Mouse (Mus musculus) hematopoietic stem cell, adult 5-6 weeks (primary cell): ENCODE measurements around the gene Adgrg1. TPM values are rescaled to one million over a fixed set of nuclear protein-coding genes. Genes with fewer than 3 reads are reported as not detected.

Source experiments
- ATAC-seq, 2 experiments: fragments of 125-278 bp in 1 of 2; replicated peaks in 1 of 2; 2 replicates each; pipeline ENCODE4 v1.8.0; 2016 to 2017; ENCODE audit warnings: inconsistent platforms in 2 of 2, mild to moderate bottlenecking in 2 of 2, moderate number of reproducible peaks in 2 of 2, low read depth in 1 of 2, moderate TSS enrichment in 1 of 2; ENCODE audit not compliant: low FRiP score in 2 of 2, poor library complexity in 2 of 2, severe bottlenecking in 2 of 2, insufficient read depth in 1 of 2, low TSS enrichment in 1 of 2
- total RNA-seq: library from RNA; stranded (forward); fragments of 172-1452, 232-1000 nt; gene quantifications from 2 replicates; pipeline ENCODE4 v1.2.3, GENCODE M21; 2017

Adgrg1 gene
- 565 and 601 TPM in 2 replicates for total RNA-seq

- ATAC-seq = no peak
Observed at GRCm38 (mm10) chr8:94974467-94975165, at the start of gene Adgrg1. Adgrg1 (plus strand) TSS chr8:94974751.

GRCm38 (mm10) chr8:94928227-94928626, 46.3 kb upstream of the Adgrg1 start:
- ATAC-seq = no peak

GRCm38 (mm10) chr8:94933918-94934317, 40.6 kb upstream of the Adgrg1 start:
- peak; percentile 22 to 32; a peak in 1 of 4 replicates for ATAC-seq

- ATAC-seq = peak; percentile 20 to 38; a peak in 1 of 4 replicates
Observed at GRCm38 (mm10) chr8:94935172-94935571, 39.4 kb upstream of the Adgrg1 start.

GRCm38 (mm10) chr8:94942566-94942965, 32.0 kb upstream of the Adgrg1 start:
- ATAC-seq = peak; percentile 65 to 71; a peak in 3 of 4 replicates

GRCm38 (mm10) chr8:94945185-94945584, 29.4 kb upstream of the Adgrg1 start:
- ATAC-seq = no peak

GRCm38 (mm10) chr8:94948421-94948820, 26.1 kb upstream of the Adgrg1 start:
- ATAC-seq = no peak

GRCm38 (mm10) chr8:94949010-94949409, 25.5 kb upstream of the Adgrg1 start:
- no peak for ATAC-seq

GRCm38 (mm10) chr8:94950046-94950445, 24.5 kb upstream of the Adgrg1 start:
- peak; percentile 57 to 71 for ATAC-seq

GRCm38 (mm10) chr8:94950458-94950857, 24.1 kb upstream of the Adgrg1 start:
- no peak for ATAC-seq

GRCm38 (mm10) chr8:94952086-94952485, 22.5 kb upstream of the Adgrg1 start:
- ATAC-seq = no peak

GRCm38 (mm10) chr8:94953624-94954367, 20.8 kb upstream of the Adgrg1 start:
- peak in 1 of 2 experiments; percentile 22; a peak in 1 of 4 replicates for ATAC-seq

- ATAC-seq = peak in 1 of 2 experiments; percentile 14; a peak in 1 of 4 replicates
Observed at GRCm38 (mm10) chr8:94954368-94954737, 20.2 kb upstream of the Adgrg1 start.

- ATAC-seq = peak; percentile 81 to 84
Observed at GRCm38 (mm10) chr8:94954921-94955758, 19.4 kb upstream of the Adgrg1 start.

- ATAC-seq = no peak
Observed at GRCm38 (mm10) chr8:94956078-94956574, 18.4 kb upstream of the Adgrg1 start.

- no peak for ATAC-seq
Observed at GRCm38 (mm10) chr8:94962201-94962600, 12.3 kb upstream of the Adgrg1 start.

- peak; percentile 70 to 72 for ATAC-seq
Observed at GRCm38 (mm10) chr8:94964828-94965227, 9.7 kb upstream of the Adgrg1 start.
